Mouse (Mus musculus) layer of hippocampus, adult 9-11 months (tissue): ENCODE data around the gene Dennd4b.
"Not testable (repeated sequence)": the region's sequence is repeated elsewhere in the genome, so short reads cannot be mapped to it uniquely, and the experiment has no call there.

ENCODE experiments used
- DNase-seq: peaks from one replicate; pipeline ENCODE4 v3.0.0; 2022

The Dennd4b gene

DNA sequence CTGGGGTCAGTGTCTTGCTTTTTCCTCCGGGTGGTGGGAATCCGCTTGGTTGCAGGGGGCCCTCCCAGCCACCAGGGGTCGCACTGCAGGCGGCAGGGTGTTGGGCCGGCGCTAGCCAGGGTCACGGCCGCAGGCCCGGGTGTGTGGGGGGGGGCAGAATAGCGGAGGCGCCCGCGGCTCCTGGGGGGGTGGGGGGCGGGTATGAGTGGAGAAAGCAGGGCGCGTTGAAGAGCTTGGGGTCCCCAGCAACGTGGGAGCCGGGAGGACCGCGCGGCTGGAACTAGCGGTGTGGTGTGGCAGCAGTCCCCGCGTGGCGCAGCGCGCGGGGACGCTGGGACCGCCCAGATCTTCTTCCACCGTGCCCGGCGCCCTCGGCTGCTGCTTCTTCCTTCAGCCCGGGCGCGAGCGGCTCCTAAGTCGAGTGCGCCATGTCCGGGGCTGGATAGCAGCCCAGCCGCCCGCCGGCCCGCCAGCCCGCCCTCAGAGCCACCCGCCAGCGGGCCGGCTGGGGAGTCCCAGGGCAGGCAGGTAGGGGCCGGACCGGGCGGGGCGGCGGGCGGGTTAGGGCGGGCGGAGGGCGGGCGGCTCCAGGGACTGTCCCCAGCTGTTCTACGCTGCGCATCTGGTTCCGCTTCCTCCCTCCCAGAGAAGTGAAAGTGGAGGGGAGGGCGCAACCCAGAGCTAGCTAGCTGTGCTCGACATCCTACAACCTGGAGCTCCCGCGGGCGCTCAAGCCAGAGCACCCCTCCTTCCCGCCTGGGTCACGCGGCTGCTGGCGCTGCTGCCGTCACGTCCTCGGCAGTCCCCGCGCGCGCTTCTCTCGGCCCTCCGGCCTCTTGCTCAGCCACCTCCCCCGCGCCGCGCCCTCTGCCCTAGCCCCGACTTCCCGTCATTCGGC is at the start of gene Dennd4b:
TSS of gene Dennd4b (plus strand) at position 152 of the 898 bp plus-strand sequence.
- DNase-seq: peak; percentile 94

DNA sequence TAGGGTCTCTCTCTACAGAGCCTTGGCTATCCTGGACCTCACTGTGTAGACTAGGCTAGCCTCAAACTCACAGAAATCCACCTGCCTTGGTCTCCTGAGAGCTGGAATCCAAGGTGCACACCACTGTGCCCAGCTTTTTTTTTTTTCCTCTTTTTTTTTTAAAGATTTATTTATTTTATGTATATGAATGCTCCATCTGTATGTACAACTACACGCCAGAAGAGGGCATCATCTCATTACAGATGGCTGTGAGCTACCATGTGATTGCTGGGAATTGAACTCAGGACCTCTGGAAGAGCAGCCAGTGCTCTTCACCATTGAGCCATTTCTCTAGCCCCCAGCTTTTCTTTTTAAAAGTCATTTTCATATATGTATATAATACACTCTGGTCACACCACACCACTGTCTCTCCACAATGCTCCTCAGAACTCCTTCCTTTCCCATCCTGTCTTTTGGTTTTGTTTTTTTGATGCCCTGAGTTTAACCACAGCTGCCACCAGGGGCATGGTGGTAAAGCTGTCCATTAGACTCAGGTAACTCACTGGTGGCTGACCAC is 49.1 kb upstream of the Dennd4b start:
- DNase-seq: no peak

DNA sequence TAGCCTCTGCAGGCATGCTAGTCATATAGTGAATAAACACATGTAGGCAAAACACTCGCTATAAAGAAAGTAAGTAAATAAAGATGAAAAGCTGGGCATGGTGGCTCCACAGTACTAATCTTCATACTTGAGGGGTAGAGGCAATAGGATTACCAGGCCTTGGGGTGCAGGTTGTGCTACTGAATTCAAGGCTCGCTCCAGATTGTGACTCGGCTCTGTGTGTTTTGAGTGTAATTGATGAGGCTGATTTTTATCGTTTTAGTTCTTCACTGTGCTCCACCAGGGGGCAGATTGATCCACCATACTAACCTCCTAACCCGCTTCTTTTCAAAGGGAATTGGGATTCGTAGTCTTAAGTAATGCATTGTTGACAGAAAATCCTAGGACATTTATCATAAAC is 44.9 kb upstream of the Dennd4b start:
- peak; percentile 43 for DNase-seq

DNA sequence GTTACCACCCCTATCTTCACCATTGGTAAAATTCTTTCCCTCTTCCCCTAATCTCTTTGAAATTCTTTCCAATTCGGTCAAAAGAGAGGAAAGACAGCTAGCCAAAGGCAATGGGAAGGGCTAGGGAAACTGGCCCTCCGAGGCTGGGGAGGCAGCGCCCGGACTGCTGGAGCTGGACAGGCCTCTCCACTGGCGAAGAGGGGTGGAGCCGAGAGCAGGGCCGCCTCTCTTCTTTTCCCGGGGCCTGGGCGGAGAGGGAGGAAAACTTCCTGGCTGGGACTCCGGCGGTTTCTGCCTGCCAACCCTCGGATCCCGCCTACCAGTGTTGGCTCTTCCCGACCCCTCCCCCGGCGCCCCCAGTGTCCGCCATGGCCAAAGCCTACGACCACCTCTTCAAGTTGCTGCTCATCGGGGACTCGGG is 44.4 kb upstream of the Dennd4b start:
- DNase-seq: no peak

DNA sequence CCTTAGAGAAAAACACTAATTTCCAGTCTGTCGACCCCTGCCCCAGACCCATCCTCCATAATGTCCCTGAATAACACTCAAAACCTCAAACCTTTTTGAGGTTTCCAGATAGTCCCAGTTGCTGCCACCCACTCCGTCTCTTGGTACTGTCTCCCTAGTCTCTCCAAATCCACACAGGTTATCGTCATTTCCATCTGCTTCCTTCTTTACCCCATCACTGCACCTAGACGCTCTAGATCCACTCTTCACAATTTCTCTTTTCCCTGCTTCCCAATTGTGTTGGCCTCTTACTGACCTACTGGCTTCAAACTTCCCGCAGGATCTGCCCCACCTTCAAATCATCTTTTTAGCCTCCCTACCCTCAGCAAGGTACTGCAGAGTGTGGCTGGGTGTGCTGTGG is 43.9 kb upstream of the Dennd4b start:
- no peak for DNase-seq

DNA sequence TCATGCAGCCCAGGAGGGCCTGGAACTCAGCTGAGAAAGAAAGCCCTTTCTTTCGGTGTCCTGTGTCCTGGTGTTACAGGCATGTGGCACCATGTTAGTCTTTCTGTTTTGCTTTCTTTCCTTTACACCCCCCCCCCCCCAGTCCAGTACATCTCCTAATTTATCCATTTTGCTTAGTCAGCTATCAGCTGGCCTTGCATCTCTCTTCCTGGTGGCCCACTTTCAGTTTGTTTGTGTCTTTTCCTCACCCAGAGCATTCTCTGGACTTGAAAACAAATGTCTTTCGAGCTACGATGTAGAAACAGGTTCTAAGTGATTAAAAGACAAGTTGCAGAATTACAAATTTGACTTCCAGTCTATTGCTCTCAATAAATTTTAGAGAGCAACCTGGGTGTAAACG is 42.5 kb upstream of the Dennd4b start:
- DNase-seq: no peak

DNA sequence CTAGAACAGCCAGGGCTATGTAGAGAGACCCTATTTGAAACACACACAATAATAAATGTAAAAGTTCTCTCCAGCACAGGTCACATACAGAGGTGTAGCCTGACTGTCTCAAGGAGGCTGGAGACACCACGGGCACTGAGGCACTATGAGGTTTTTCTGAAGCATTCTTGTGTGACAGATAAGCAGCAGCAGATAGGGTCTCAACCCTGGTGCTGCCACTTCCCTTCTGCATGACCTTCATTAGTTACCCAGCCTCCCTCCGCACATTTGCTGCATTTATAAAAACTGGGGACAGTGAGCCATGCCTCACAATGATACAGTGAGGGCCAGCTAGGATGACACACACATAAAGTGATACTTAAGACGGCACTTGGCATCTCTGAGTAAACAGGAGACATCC is 42.0 kb upstream of the Dennd4b start:
- no peak for DNase-seq

DNA sequence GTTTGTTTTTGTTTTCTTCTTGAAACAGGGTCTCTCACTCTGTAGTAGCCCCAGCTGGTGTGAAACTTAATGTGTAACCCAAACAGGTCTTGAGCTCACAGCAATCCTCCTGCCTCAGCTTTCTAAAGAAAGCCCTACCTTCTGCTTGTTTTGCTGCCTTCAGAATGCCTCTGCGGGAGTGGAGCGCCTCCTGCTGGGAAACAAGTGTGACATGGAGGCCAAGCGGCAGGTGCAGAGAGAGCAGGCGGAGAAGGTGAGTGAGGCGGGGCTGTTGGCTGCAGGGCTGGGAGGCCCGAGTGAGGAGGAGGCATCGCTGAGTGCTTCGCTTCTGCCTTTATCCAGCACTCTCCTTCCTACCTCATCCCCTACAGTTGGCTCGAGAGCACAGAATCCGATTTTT is 40.7 kb upstream of the Dennd4b start:
- no peak for DNase-seq

DNA sequence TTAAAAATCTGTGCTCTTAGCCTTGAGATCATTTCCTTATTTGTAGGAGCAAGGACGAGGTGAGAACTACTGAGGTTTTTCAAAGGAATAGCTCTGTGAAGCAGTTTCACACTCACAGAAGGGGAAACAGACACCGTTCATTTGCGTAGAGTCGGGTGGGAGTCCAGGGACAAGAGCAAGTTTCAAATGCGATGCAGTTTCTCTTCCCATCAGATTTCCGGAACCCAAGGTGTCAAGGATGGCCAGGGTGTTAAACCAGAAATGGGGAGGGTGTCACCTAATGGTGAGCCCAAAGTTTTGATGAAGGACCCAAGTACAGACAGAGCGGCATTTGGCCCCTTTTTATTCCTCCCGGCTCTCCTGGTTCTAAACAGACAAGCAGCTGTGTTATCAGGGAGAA is 33.9 kb upstream of the Dennd4b start:
- no peak for DNase-seq

DNA sequence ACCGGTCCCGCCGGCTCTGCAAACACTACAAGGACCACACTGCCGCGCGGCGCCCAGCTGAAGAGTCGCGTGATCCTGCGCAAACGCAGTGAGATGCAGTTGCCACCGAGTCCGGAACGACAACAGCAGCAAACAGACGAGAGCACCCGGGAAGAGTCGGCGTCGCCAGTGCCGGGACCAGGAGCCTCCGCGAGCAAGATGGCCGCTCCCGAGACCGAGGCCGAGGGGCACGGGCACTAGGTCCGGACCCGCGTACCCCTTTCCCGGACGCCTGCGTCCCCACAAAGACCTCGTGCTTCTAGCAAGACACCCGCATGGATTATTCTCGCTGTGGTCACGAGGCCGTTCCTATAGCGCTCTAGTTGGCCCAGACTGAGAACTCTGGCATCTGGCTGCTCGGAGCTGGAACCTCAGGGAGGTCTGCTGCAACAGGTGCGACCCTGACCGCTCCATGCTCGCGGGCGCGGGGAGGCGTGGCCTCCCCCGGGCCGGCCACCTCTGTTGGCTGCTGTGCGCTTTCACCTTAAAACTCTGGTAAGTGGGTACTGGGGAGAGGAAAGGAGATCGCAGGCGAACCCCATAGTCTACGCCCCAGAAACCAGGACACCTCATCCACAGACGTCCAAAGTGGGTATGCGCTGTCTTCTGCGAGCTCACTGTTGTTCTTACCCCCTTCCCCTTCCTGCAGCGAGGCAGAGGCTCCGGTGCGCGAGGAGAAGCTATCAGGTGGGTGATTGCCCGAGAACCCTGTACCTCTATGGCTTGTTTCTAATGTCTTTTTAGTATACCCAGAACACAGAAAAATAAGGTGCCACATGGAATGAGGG is 33.3 kb upstream of the Dennd4b start, which contains the start of gene Jtb:
TSS of gene Jtb (plus strand) at position 91 of the 827 bp plus-strand sequence.
- peak; percentile 97 for DNase-seq

DNA sequence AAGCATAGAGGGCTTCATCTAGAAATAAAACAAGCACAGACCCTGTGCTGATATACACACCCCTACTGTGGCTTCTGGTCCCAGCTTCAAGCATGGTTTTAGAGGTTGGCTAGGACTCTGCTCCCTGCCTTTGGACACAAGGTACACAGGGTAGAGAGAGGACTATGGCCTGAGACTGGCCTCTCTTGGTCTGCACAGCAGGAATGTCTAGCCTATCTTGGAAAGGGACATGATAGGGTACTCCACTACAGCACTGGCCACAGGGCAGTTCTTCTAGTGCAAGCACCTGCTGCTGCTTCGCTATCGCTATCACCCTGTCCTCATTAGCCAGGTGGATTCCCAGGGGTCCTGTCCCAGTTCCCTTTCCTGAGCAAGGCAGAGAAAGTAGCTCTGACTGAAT is 23.7 kb upstream of the Dennd4b start:
- DNase-seq: no peak

DNA sequence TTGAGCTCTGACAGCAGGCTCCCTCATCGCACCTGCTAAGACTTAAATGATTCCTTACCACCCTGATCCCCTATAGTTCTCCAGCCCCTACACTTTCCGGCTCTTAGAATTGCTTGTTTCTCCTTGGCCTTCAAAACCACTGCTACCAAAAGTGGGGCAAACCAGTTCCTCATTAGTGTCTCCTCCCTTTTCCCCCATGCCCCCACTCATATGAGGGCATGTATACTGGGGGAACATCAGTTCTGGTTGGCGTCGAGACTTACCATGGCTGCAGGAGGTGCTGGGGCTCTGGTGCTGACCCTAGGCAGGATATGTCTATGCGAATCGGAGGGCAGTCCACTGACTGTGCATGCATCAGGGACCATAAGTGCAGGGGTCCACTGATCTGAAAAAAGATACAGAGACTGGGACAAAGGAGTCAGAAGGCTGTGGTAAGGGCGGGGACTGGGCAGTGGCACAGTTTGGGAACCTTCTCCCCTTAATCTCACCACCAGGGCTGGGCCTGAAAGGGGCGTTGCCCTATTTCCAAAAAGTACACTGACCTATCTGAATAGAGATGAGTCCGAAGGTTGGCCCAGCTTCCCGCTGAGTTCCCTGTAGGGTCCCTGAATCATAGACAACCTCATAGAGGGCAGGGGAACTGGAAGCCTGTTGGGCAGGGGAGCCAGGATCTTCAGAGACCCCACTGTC is 23.2 kb upstream of the Dennd4b start:
- no peak for DNase-seq

DNA sequence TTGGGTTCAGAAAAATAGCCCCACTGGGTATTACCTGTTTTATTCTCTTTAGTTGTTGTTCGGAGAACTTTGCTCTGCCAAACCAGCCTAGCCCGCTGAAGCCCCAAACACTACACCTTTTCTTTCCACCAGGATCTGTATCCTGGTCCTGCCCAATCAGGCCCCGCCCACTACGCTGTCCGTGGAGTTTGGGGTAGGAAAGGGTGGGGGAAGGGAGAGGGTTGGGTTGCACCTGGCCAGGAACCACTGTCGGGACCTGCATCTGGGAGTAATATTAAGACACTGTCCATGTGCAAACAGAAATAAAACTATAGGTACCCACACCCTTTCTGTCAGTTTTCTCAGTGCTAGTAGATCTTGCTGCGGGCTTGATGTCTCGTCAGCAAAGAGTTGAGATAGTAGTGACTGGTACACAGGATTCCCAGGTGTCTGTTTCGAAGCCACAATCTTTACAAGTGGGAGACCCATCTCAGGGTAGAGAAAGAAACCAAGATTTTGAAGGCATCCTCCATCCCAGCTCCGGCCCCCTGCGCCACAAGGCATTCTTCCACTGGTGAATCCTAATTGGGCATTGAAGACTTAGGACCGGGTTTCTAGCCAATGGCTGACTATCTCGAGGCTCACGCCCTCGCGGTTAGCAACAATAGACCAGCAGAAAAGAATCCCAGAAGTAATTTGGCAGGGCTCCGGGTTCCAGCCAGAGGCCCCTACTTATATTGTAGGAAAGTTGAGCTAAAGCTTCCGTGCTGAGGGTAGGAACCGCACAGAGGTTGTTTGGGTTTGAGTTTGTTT is 21.8 kb upstream of the Dennd4b start, which contains the start of gene Creb3l4:
TSS of gene Creb3l4 (minus strand) at position 529 of the 792 bp plus-strand sequence.
- DNase-seq: no peak

DNA sequence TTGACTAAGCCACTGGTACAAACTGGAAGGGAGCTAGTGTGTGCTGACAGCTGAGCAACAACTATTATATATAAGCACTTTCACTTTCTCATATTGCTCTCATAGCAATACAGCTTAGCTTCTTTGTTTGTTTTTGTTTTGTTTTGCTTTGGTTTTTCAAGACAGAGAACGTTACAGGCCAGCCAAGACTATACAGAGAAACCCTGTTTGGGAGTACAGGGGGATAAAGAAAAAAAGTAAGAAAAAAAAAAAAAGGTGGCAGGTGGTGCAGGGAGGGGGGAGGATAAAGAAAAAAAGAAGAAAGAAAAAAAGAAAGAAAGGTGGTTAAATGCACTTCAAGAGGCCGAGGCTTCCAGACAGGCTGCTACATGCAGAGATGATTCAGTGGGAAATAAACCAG is 19.6 kb upstream of the Dennd4b start:
- DNase-seq: no peak

DNA sequence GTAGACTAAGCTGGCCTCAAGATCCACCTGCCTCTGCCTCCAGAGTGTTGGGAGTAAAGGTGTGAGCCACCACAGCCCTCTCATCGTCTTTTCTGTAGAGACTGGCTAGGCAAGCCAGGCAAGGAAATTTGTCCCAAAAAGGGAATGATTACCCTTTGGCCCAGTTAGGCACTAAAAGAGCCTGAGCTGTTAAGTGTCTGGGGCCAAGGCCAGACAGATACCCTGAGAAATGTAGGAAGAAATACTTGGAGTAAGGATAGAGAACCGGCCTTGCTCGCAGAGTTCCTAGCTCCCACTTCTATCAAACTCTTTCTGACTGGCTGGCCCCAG is 17.4 kb upstream of the Dennd4b start:
- DNase-seq: no peak

DNA sequence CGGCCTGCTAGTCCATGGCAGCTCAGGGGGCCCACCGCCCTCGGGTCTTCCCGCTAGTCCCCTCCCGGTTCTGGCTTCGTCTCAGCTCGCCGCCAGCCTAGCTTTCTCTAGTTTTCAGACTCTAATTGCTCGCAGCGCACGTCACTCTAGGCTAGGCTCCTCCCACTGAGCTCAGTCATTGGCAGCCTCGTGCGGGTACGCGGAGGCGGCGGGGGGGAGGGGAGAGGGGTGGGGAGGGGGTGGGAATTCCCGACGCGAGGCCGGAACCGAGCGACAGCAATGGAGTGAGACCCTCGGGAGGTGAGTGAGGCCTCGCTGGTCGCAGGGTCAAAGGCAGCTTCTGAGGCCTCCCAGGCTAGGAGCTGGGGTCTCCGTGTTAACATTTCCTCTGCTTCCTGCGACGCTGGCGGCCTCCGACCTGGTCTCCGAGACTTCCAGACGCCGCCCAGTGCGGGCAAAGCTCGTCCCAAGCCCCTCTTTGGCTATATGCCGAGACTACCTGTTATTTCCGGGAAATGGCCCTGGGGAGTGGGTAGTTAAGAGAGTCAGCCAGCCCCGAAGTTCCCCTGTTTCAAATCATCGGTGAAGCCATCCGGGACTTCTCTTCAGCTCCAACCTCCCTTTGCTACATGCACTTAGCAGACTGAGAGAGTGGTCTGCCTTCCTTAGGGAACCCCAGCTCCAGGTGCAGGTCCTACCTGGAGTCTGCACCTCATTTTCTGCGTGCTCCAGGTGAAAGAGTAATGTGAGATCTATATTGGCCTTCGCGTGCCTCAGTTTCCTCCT is 16.8 kb upstream of the Dennd4b start, which contains the start of gene Slc39a1:
TSS of gene Slc39a1 (plus strand) at position 213 of the 786 bp plus-strand sequence.
- DNase-seq: peak; percentile 96

DNA sequence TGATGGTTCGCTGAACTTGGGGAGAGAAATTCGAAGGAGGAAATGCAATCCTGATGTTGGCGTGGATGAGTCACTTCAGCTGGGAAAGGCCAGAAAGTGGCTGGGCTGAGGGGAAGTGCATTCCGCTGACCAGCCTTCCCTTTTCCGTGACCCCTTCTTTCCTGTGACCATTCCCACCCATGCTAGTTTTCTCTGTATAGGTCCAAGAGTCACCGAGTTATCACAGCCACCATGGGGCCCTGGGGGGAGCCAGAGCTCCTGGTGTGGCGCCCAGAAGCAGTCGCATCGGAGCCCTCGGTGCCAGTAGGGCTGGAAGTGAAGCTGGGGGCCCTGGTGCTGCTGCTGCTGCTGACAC is 16.3 kb upstream of the Dennd4b start:
- DNase-seq: no peak

DNA sequence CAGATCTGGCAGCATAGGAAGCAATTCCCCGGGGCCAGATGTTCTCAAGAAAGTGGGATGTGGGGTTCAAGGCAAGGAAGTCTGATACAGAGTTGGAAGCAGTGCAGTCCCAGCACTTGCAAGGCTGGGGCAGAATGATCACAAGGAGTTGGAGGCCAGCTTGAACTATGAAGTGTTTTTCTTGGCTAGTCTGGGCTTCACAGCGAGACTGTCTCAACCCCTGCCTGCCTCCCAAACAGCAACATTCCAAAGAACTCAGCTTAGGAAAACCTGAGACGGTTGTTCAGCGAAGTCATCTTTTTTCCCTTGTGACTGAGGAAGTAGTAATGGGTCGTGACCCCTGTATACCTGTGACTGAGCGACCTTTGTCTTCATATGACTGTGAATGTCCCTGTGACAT is 14.2 kb upstream of the Dennd4b start:
- DNase-seq: no peak

DNA sequence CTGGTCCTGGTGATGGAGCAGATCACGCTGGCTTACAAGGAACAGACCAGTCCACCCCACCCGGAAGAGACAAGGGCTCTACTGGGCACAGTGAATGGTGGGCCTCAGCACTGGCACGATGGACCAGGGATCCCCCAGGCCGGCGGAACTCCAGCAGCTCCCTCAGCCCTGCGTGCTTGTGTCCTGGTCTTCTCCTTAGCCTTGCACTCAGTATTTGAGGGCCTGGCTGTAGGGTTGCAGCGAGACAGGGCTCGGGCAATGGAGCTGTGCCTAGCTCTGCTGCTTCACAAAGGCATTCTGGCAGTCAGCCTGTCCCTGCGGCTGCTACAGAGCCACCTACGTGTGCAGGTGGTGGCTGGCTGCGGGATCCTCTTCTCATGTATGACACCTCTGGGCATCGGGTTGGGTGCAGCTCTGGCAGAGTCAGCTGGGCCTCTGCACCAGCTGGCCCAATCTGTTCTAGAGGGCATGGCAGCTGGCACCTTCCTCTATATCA is 13.2 kb upstream of the Dennd4b start:
- not testable (repeated sequence) for DNase-seq

DNA sequence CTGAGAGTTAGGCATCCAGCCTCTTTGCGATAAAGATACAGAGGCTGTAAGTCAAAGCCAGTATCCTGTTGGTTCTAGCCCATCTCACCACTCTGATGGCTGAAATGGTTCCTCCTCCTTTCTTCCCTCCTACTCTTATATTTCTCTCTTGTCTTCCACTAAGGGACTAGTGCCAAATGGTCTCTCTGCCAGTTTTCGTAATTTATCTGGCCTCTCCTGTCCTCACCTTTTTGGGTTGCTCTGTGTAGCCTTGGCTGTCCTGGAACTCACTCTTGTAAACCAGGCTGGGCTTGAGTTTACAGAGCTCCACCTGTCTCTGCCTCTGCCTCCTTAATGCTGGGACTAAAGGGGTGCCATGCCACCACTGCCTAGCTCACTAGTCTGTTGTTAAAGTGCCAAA is 12.3 kb upstream of the Dennd4b start:
- DNase-seq: not testable (repeated sequence)

DNA sequence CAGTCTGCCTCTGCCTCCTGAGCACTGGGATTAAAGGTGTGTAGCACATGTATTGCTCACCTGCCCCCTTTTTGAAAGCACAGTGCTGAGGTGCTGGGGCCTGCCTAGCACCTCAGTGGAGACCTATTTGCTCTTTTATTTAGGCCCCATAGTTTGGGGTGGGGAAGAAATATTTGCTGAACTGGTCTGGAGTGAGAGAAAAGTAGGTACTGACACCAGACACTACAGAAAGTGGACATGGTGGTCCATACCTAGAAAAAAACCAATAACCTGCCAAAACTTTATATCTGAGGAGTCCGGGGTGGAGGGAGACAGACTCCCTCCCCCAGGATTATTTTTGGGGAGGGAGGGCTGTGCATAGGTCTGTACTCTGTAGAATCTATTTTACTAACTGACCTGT is 11.8 kb upstream of the Dennd4b start:
- not testable (repeated sequence) for DNase-seq
